Mouse (Mus musculus): ENCODE data around the gene Parp16.
"Not testable (repeated sequence)": the region's sequence is repeated elsewhere in the genome, so short reads cannot be mapped to it uniquely, and the experiment has no call there.

The Parp16 gene

GRCm38 (mm10) chr9:65288252-65288651 is 93.1 kb downstream of the Parp16 start:
- not testable (repeated sequence) for DNase-seq (ENCODE audit: low spot score in 2 of 2)
